Mouse (Mus musculus) kidney, postnatal 14 days (tissue): ENCODE data around the gene Zfp292.
"Not testable (repeated sequence)": the region's sequence is repeated elsewhere in the genome, so short reads cannot be mapped to it uniquely, and the experiment has no call there.

Experiments used
- DNase-seq: peaks from one replicate; pipeline ENCODE4 v3.0.0; 2022; ENCODE audit warnings: mixed read lengths

The Zfp292 gene

GRCm38 (mm10) chr4:34882818-34883217 is at the start of gene Zfp292:
Gene Zfp292, minus strand, starts transcription at chr4:34882960.
- DNase-seq, result peak; percentile 96

DNA sequence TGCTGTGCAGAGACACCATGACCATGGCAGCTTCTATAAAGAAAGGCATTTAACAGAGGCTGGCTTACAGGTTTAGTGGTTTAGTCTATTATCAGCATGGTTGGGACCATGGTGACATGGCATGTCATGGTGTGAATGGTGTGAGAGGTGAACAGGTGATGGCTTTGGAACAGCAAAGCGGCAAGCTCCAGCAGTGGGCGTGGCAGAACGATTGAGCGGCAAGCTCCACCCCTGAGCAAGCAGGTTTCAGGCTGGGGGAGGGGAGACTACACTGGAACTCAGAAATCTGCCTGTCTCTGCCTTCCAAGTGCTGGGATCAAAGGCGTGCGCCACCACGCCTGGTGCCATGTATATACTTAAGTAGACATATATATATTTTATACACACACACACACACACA is 45.6 kb upstream of the Zfp292 start:
- not testable (repeated sequence) for DNase-seq

GRCm38 (mm10) chr4:34922177-34922870 is 39.6 kb upstream of the Zfp292 start:
- peak; percentile 59 for DNase-seq

DNA sequence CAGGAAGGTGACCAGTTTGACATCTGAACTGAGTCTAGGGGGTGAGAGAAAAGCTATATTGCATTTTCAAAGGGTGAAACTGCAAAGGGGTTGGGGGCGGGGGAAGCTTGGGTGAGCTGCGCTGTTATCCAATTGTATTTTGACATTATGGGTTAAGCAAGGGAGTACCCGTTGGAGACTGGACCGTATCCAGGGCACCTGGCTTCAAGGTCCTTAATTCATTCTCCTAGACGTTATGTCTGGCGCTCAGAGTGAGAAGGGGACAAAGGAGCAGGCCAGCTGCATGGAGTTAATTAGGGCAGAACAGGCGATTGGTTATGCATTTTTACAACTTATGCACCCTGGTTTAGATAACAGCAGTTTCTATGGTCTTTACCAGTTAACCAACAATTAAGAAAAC is 34.6 kb upstream of the Zfp292 start:
- no peak for DNase-seq

DNA sequence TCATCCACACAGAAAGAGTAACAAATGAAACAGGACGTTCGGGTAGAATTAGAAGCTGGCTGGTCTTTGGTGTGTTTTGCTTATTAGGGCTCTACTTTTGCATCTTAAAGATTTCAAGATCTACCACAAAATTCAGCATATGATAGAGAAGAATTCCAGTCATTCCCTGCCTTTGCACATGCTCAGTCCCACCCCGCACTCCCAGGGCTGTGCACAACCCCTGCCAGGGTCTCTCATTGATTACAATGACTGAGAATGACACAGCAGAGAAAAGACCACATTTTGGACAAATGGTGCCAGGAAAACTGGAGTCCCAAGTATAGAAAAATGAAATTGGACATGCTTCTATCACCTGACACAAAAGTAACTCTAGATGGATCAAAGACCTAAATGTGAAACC is 29.4 kb upstream of the Zfp292 start:
- no peak for DNase-seq

DNA sequence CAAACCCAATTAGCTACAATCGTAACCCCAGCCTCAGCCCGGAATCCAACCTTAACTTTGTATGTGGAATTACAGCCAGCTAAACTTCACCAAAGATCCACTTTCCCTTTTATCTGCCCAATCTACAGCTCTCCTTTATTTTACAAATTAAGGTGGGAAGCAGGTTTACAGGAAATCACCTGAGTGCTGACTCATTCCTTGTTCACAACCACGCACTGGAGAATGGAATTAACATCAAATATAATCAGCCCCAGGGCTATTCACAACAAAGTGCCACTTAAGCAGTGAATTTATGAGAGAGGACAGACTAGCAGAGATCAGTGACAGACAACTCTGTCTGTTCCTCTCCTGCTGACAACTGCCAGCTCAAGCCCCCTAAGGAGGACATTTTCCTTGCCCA is 28.6 kb upstream of the Zfp292 start:
- DNase-seq, result no peak

DNA sequence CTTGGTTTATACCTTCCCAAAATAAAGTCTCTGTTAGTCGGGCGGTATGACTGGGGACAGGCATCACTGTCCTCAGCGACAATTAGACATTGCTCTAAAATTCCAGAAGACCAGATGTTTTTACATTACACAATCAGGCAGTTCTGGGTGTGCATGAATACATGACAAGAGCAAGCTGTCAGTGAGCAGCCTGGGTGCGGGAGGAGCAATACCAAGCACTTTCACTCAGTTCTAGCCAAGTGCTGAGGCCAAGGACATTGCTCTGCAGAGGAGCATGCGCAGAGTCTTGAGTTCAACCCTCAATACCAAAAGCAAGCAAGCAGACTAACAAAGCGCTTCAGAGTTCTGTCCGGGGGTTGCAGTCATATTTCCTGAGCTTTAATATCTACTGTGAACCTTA is 25.4 kb upstream of the Zfp292 start:
- DNase-seq, result peak; percentile 54

DNA sequence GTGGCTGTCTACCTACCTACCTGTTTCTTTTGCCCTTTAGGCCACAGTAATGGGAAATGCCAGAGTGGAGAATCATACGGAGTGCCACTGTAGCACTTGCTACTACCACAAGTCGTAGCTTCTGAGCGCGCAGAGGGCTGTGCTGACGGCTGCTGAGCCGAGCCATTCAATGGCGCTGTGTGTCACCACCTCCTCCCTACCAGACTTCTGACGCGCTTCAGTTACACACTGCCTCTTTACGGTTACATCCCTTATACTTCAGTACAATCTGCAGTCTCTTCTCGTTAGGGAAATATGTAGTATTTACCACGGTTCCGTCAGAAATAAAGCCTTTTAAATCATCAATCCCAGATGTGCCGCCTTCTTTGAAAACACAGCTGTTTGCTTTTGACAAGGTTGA is 24.3 kb upstream of the Zfp292 start:
- no peak for DNase-seq

DNA sequence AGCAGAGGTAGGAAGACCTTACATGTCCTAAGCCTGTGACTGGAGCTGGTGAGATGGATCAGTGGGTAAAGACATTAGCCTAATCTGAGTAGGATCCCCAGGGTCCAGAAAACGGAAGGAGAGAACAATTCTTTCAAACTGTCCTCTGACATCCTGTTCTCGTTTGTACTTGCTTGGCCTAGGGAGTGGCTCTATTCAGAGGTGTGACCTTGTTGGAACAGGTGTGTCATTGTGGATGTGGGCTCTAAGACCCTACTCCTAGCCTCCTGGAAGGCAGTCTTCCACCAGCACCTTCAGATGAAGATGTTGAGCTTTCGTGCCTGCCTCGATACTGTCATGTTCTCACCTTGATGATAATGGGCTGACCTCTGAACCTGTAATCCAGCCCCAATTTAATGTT is 23.4 kb upstream of the Zfp292 start:
- no peak for DNase-seq

- DNase-seq, result no peak
These were observed 22.6 kb upstream of the Zfp292 start for GRCm38 (mm10) chr4:34905396-34905795.

- DNase-seq, result not testable (repeated sequence)
These were observed 18.8 kb upstream of the Zfp292 start for GRCm38 (mm10) chr4:34901582-34901981.

GRCm38 (mm10) chr4:34901166-34901565 is 18.4 kb upstream of the Zfp292 start:
- DNase-seq, result no peak

DNA sequence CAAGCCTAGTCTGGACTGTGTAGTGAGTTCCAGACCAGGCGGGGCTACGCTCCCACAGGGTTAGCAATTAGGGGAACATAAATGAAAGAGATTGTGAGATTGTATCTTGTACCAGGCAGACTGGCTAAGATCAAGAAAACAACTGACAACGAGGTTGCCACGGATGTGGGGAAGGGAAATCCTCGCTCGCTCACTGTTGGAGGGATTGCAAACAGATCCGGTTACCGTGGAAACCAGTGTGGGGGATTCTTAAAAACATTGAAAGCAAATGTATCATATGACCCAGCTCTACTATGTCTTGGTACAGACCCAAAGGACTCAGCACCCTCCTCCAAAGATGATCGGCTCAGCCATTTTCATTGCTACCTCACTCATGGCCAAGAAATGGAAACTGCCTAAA is 17.4 kb upstream of the Zfp292 start:
- no peak for DNase-seq

DNA sequence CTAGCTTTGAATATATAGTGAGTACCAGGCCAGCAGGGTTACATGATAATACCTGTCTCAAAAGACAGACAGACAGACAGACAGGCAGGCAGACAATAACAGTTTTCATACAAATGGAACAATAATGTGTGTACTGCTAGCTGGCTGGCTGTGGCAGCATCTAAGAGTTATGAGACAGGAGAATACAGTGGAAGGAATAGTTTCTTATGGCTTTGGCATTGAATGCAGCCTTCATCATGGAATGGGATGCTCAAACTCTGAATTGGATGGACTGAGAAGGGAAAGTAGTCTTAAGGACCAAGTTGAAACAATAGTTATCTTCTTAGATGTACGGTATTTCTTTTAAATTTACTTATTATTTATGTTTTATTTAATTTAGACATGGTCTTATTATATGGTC is 16.6 kb upstream of the Zfp292 start:
- no peak for DNase-seq

DNA sequence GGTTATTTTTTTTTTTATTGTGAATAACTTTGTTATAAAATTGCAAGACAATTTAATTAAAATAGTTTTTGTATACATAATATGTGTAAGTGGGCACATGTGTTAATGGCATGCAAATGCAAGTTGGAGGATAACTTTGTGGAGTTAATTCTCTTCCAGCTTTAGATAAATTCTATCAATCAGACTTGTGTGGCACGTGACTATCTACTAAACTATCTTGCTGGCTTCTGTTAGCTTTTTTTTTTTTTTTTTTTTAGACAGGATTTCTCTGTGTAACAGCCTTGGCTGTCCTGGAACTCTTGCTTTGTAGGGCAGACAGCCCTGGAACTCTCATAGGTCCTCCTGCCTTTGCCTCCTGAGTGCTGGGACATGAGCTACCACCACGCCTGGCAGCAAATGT is 15.7 kb upstream of the Zfp292 start:
- DNase-seq, result no peak

- DNase-seq, result no peak
These were observed 10.7 kb upstream of the Zfp292 start, which contains the start of gene Cga for GRCm38 (mm10) chr4:34893479-34893878. Gene Cga, plus strand, starts transcription at chr4:34893779.

- no peak for DNase-seq
These were observed 7.0 kb upstream of the Zfp292 start for GRCm38 (mm10) chr4:34889812-34890185.

DNA sequence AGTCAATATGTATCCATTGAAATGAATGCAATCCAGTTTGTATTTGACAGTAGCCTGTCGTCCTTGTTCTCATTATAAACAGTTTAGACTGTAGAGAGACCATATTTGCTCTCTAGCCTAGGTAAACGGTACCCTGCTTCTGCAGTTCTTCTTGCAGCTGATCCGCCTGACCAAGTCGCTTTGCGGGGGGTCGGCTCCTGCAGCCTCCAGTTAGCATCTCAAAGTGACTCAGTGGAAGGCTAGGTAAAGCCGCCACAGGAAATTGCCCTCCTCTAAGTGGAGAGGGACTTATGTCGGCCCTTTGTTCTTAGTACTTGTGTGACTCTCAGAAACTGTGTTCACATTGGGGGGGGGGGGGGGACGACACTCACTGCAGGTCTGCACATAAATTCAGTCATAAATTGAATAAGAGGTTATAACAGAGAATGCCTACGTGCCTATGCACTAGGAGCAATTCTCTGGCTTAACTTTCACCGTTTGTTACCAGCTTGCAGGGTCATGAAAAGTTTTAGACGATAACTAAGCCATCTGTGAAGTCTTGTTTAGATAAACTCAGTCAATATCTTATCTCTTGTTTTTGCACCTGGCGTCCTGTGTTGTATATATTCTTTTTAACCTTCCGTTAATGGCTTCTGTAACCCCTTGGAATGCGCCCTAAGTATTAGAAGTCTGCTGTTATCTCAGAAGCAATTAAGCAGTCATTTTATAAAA is 6.5 kb upstream of the Zfp292 start:
- DNase-seq, result no peak

DNA sequence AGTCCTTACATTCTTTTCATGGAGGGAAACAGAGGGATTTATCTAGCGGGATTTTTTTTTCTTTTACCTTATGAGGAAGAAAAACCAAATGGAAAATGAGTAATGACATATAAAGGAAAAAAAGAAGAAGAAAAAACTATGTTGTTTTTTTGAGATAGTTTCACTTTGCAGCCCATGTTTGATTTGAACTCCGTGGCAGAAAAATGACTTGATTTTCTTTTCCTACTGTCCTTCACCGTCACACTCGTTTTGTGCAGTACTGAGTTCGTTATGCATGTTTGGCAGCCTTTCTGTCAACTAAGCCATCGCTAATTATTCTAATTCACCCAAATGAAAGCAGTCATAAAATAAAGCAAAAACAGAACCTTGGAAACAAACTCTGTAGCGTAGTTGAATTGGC is 4.5 kb upstream of the Zfp292 start:
- no peak for DNase-seq

DNA sequence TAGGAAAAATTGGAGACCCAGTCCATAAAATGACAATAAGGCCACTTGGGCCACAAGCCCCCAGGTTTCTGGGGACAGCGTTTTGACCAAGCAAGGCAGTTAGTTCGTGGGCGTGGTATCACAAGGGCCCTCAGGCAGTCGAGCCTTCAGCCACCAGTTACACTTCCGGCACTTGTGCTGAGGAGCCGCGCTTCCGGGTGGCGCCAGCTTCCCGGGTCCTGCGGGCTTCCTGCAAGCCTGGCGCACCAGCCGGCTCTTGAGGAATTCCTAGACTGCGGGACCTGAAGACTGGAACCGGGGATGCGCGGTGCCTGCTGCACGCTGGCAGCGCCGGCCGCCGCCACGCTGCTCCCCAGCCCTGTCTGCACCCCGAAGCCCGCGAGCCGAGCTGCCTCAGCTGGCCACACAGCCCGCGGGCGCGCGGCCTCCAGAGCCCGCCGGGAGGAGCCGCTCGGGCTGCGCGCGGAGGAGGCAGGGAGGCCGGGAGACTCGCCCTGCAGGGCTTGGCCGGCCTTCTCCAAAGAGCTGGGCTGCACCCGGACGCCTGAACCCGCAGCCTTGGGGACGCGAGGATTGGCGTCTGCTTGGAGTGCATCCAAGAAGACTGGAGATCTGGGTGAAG is 3.8 kb upstream of the Zfp292 start:
- peak; percentile 88 for DNase-seq

DNA sequence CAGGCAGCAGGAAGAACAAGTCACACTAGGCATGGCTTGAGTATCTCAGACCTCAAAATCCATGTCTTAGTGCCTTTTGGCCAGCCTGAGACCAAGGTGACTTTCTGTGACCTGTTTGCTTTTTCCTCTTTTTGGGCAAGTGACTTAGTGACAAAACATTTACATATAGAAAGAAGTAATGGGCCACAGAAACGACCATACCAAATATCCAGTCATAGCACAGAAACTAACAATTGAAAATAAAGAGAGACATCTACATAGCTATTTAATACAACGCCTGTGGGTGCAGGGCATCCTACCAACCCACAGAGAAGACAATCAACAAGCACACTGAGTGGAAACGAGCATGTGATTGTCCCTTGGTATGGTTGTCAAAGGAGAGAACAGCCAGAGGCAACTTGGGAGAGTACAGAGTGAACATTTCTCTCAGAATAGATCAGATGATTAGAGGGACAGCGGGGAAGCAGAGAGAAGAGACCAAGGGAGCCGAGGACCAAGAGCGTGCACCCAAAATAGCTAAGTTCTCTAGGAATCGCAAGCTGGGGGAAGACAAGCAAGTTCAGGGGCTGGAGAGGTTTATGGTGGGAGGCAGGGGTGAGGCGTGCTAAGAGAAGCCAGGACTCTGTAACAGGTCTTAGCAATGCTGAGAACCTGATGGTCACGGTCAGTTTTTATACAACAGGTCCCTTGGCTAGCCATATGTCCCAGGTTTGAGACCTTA is 3.0 kb upstream of the Zfp292 start:
- DNase-seq, result no peak

DNA sequence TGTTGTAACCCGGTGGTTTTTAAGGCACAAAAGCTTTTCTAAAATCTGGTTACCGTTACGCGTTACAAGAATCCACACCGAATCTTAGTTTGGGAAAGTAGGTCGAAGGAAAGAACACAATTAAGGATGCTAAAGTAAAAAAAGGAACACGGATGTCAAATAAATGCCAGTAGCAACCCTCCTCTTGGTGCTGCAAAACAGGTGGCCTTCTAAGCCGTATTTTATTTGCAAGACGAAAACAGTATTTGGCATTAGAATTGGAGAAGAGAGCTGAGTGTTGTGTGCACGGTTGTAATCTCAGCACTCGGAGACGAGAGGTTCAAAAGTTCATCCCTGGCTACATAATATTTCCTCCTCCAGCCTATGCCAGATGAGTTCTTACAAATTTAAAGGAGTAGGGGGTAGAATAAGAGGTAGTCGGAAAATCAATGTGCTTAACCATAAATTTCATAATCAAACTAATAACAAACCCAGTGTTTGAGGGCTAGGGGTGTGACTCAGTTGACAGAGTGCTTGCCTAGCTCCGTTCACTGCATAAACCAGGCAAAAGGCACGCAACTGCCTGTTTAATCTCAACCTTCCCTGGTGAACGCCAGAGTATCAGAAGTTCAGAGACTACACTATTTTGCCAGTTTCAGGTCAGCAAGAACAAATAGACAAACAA is 738 bp upstream of the Zfp292 start:
- DNase-seq, result no peak

DNA sequence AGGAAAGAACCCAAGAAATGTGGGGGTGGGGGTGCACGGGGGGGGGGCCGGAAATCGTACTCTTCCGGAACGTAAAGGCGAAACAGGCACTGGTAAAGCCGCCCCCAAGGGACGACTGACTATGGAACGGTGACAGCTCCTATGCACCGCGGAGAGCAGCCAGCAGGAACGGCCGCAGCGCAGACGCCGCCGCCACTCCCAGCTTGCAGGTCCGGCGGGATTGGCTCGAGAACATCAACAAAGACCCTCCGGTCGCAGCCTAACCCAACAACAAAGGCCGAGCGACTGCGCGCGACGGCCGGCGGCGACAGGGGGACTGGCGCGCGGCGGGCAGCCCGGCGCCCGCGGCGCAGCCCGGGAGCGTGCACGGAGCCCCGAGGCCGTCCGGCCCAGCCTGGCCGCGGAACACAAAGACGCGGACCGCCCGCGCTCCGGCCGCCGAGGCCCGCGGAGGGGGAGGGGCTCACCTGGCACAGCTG is 430 bp downstream of the Zfp292 start:
- peak; percentile 67 for DNase-seq
